Mouse (Mus musculus): ENCODE data around the gene Begain. TPM values are rescaled to one million over a fixed set of nuclear protein-coding genes. Genes with fewer than 3 reads are reported as not detected.

Gene Begain
- polyA plus RNA-seq, 1 experiment from 2014 or later, result 34.0 TPM

DNA sequence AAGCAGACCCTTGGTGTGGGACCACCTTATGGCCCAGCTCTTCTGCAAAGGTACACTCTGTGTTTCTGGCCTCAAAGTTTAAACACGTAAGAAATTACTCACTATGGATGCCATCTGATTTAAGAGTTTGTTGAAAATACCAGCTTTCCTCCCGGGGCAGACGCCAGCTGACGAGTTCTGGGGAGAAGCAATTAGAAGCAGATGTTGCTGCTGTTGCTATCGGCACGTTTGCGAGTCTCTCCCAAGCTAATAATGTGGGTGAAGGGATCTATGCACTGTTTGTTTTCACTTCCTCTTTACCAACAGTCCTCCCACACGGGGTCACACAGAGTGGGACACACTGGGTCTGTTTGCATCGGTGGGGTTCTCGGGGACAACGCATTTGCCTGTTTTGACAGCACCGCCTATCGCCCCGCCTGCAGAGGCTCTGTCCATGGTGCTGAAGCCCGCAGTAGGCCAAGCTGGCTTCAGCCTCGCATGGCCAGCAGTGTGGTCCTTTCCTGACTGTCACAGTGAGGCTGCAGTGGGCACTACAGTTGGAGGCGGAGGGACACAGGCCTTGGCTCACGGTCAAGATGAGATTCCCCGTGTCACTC, 73.5 kb downstream of the Begain start:
- WGBS, result 14% methylated on average over 19 of the region's 19 CpGs
- no peak overlapping the region for H3K9ac ChIP-seq
- H3K27me3 ChIP-seq (replicated peaks), result no peaks in the 10 kb centered on the region
- no peak for ATAC-seq (replicated peaks)
- no peaks in the 10 kb centered on the region for H3K36me3 ChIP-seq (replicated peaks)
- H3K4me2 ChIP-seq, result no peak overlapping the region
- H3K27ac ChIP-seq, result no peak overlapping the region
- H3K4me3 ChIP-seq, result no peak overlapping the region
- H3K9me3 ChIP-seq, result no peaks in the 10 kb centered on the region
- peaks cover 10% of the 10 kb centered on the region; the same call in 1 of the 2 replicates for H3K4me1 ChIP-seq

DNA sequence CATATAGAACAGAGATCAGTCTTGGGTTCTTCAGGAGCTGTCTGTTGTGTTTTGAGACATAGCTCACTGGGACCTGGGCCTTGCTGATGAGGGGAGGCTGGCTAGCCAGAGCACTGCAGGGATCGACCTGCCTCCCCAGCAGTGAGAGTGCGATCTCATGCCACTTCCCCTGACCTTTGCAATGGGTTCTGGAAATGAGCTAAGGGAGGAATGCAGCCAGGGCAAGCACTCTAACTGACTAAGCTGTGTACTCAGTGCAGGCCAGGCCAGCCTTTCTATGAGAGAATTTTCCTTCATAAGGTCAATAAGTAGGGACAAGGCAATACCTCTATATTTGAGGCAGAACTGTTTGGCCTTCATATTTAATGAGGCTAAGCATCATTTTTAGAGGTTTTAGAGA, 75.0 kb downstream of the Begain start:
- H3K9ac ChIP-seq, result no peak overlapping the region
- H3K4me1 ChIP-seq, result peaks cover 10% of the 10 kb centered on the region; the same call in 1 of the 2 replicates
- H3K4me3 ChIP-seq, result no peak overlapping the region
- WGBS, result 70% methylated on average over 2 of the region's 2 CpGs
- H3K27ac ChIP-seq, result no peak overlapping the region
- no peaks in the 10 kb centered on the region for H3K27me3 ChIP-seq (replicated peaks)
- H3K4me2 ChIP-seq, result no peak overlapping the region
- H3K36me3 ChIP-seq (replicated peaks), result no peaks in the 10 kb centered on the region
- no peak for ATAC-seq (replicated peaks)
- no peaks in the 10 kb centered on the region for H3K9me3 ChIP-seq

DNA sequence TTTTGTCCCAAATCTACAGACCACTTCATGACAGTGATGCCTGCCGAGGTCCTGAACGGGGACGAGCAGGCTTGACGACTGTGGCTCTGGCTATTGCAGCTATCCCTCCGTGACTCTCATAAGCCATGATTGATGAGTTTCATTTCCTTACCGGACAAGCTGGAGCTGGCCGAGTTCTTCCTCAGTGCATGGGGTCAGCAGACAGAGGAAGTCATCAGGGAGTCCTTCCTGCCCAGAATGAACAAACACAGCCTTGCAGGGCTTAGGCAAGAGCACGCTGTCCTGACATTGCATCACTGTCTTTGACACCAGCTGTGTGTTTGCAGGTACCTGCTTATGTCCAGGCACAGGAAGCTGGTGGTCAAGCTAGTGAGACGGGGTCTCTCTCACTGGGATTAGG, 77.6 kb downstream of the Begain start:
- Histone ChIP-seq H3K4me3 (no peak overlapping the region), H3K9ac (no peak overlapping the region), H3K9me3 (no peaks in the 10 kb centered on the region), H3K27ac (no peak overlapping the region), H3K27me3 (replicated peaks) (no peaks in the 10 kb centered on the region), H3K36me3 (replicated peaks) (no peaks in the 10 kb centered on the region), H3K4me1 (peaks cover 5% of the 10 kb centered on the region; the same call in 1 of the 2 replicates), H3K4me2 (no peak overlapping the region)
- ATAC-seq (replicated peaks), result no peak
- WGBS, result 79% methylated on average over 9 of the region's 9 CpGs

GRCm38 (mm10) chr12:108987448-108987847, 80.6 kb downstream of the Begain start:
- ATAC-seq (replicated peaks), result no peak
- 86% methylated on average over 9 of the region's 9 CpGs for WGBS
- H3K27ac ChIP-seq, result no peak overlapping the region

GRCm38 (mm10) chr12:108985025-108985424, 83.0 kb downstream of the Begain start:
- no peaks in the 10 kb centered on the region for H3K9me3 ChIP-seq
- peaks cover 16% of the 10 kb centered on the region for H3K4me1 ChIP-seq
- H3K27ac ChIP-seq, result no peak overlapping the region
- WGBS, result 80% methylated on average over 6 of the region's 6 CpGs
- H3K9ac ChIP-seq, result no peak overlapping the region
- no peaks in the 10 kb centered on the region for H3K36me3 ChIP-seq (replicated peaks)
- no peak for ATAC-seq (replicated peaks)
- H3K27me3 ChIP-seq (replicated peaks), result no peaks in the 10 kb centered on the region
- no peak overlapping the region for H3K4me3 ChIP-seq
- H3K4me2 ChIP-seq, result no peak overlapping the region

More at GRCm38 (mm10) chr12:108987448-108987847, 80.6 kb downstream of the Begain start:
- Histone ChIP-seq H3K4me2 (no peak overlapping the region), H3K36me3 (replicated peaks) (no peaks in the 10 kb centered on the region), H3K9ac (no peak overlapping the region), H3K4me3 (no peak overlapping the region), H3K4me1 (peaks cover 9% of the 10 kb centered on the region), H3K27me3 (replicated peaks) (no peaks in the 10 kb centered on the region), H3K9me3 (no peaks in the 10 kb centered on the region)

- Histone ChIP-seq H3K9me3 (no peaks in the 10 kb centered on the region), H3K27ac (0 out of 2 replicates have a peak overlapping the region, but pooled peaks have one; percentile 11), H3K4me1 (peaks cover 21% of the 10 kb centered on the region), H3K36me3 (replicated peaks) (no peaks in the 10 kb centered on the region), H3K4me3 (no peak overlapping the region), H3K9ac (no peak overlapping the region), H3K27me3 (replicated peaks) (no peaks in the 10 kb centered on the region), H3K4me2 (no peak overlapping the region)
- ATAC-seq (replicated peaks), result no peak
- WGBS, result 71% methylated on average over 8 of the region's 8 CpGs
Measured at GRCm38 (mm10) chr12:108984471-108984870, 83.5 kb downstream of the Begain start.

GRCm38 (mm10) chr12:108983496-108983895, 84.5 kb downstream of the Begain start:
- Histone ChIP-seq H3K4me3 (no peak overlapping the region), H3K36me3 (replicated peaks) (no peaks in the 10 kb centered on the region), H3K9me3 (no peaks in the 10 kb centered on the region), H3K27ac (no peak overlapping the region), H3K27me3 (replicated peaks) (no peaks in the 10 kb centered on the region), H3K4me1 (peaks cover 24% of the 10 kb centered on the region), H3K4me2 (no peak overlapping the region), H3K9ac (no peak overlapping the region)
- ATAC-seq (replicated peaks), result no peak
- WGBS, result 85% methylated on average over 6 of the region's 6 CpGs

DNA sequence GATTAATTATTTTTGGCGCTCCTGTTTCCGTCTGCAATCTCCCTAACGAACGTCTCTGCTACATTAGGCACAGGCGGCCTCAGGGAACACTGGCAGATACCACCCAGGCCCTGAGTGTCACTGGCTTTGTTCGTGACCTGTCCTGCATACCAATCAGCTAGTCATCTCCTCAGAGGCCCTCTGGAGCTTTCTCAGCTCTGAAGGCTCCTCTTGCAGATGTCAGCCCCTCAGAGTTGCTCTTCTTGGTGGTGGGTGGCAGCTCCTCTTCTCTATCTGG, 85.4 kb downstream of the Begain start:
- no peak overlapping the region; the same call in 1 of the 2 replicates for H3K27ac ChIP-seq
- no peak overlapping the region for H3K4me3 ChIP-seq
- H3K27me3 ChIP-seq (replicated peaks), result no peaks in the 10 kb centered on the region
- H3K9ac ChIP-seq, result no peak overlapping the region
- no peak for ATAC-seq (replicated peaks)
- no peak overlapping the region for H3K4me2 ChIP-seq
- H3K36me3 ChIP-seq (replicated peaks), result no peaks in the 10 kb centered on the region
- WGBS, result 28% methylated on average over 6 of the region's 6 CpGs
- no peaks in the 10 kb centered on the region for H3K9me3 ChIP-seq
- peaks cover 24% of the 10 kb centered on the region for H3K4me1 ChIP-seq

Other genes starting within 250 kb of the Begain start
- gene Slc25a29, start 232.3 kb downstream of the Begain start, polyA plus RNA-seq (2015; fragmentation: Nextera tagmentation; extraction: Ambion mirVana), result 22.6 and 24.8 TPM in 2 replicates
- gene Slc25a47, start 232.2 kb downstream of the Begain start, polyA plus RNA-seq (2015; fragmentation: Nextera tagmentation; extraction: Ambion mirVana), result 8.7 and 10.3 TPM in 2 replicates
- 5.2 and 7.2 TPM in 2 replicates for gene Wdr25, start 174.6 kb downstream of the Begain start, polyA plus RNA-seq (2015; fragmentation: Nextera tagmentation; extraction: Ambion mirVana)
- 103 and 104 TPM in 2 replicates for gene Wars, start 174.0 kb downstream of the Begain start, polyA plus RNA-seq (2015; fragmentation: Nextera tagmentation; extraction: Ambion mirVana)